ENCODE assay signal across 10 mouse cellular contexts in the genomic region with DNA sequence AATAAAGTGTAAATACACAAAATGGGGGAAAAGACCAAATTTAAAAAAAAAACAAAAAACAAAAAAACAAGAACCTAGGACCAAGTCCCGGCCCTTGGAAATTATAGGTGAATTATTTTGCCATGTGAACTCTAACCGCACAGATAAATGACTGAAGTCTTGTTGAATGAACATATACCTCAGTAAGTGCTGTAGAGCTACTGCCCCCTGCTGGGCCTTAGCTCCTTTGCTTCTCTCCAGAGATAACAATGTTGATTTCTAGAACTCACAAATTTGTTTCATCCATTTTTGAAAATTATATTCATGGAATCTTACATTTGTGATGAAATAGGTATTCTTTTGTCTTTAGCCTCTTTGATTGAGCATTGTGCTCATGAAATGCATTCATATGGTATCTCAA. TPM values are rescaled to one million over a fixed set of nuclear protein-coding genes. Genes with fewer than 3 reads are reported as not detected.
DNase-seq lines count a peak whose midpoint lies in the region; ATAC-seq and TF ChIP-seq lines count a peak whose summit lies in the region.
"Had no signal": no experiment of that assay in that cellular context is flagged by ENCODE, and none has a peak within 500 bp of the region (broad histone marks: within the 10 kb centered on the region; RNA-seq: fewer than 3 reads in every experiment).

No protein-coding gene starts in this region.

- in situ Hi-C loops in CH12.LX (cut with MboI; ENCODE audit: low pct_ligation_motif_present, low pct_unique_long_range_greater_than_20kb, low sequenced_read_pairs) = no loop called here

- H3K4me3 ChIP-seq in kidney, postnatal 0 days (replicated peaks; ENCODE audit: low read depth, low read length) = no peak overlapping the region
- no peak overlapping the region for H3K4me3 ChIP-seq in CH12.LX (replicated peaks in 1 of 3; ENCODE audit: low read depth in 2 of 3, low read length in 2 of 3, poor library complexity in 1 of 3)
- H3K4me3 ChIP-seq in forebrain, embryonic 10.5 days = no peak overlapping the region
- H3K4me3 ChIP-seq: erythroblast, embryonic 14.5 days had no signal

- H3K4me1 ChIP-seq in kidney, postnatal 0 days (replicated peaks; ENCODE audit: insufficient read depth, low read length) = no peaks in the 10 kb centered on the region
- no peaks in the 10 kb centered on the region for H3K4me1 ChIP-seq in CH12.LX (ENCODE audit: control insufficient read depth in 1 of 2, insufficient read depth in 2 of 2)
- no peaks in the 10 kb centered on the region for H3K4me1 ChIP-seq in forebrain, embryonic 10.5 days

- TF ChIP-seq CTCF in kidney, postnatal 0 days (IDR thresholded peaks at IDR 0.05; ENCODE audit: low read depth) = peak; percentile 64
- TF ChIP-seq CTCF in CH12.LX (conservative IDR thresholded peaks at IDR 0.05 in 1 of 2, IDR thresholded peaks at IDR 0.05 in 1 of 2; ENCODE audit: low read depth in 2 of 2, low read length in 2 of 2) = peak in 1 of 2 experiments; percentile 70; a peak in 2 of 4 replicates

- no peak overlapping the region for H3K9ac ChIP-seq in kidney, postnatal 0 days (ENCODE audit: low read depth, low read length)
- no peak overlapping the region for H3K9ac ChIP-seq in CH12.LX (ENCODE audit: insufficient read depth, low read depth)

- peak; percentile 41 for DNase-seq in adrenal gland, postnatal 14 days
- DNase-seq in adrenal gland, postnatal 4 days (ENCODE audit: low spot score in 2 of 2) = no peak
- DNase-seq in kidney, postnatal 0 days (ENCODE audit: low spot score) = peak; percentile 16
- no peak for DNase-seq in kidney, adult 11 months
- peak; percentile 44 for DNase-seq in CH12.LX (ENCODE audit: extremely low read depth)
- DNase-seq in frontal cortex, postnatal 36 days (ENCODE audit: low spot score in 2 of 2) = peak; percentile 8 to 37
- DNase-seq in thymus, postnatal 25 days = peak; percentile 4
- no peak for DNase-seq in forebrain, embryonic 10.5 days (ENCODE audit: extremely low spot score, low spot score)

- TF ChIP-seq EP300 in CH12.LX (IDR thresholded peaks at IDR 0.05; ENCODE audit: low read length) = no peak

- H3K27ac ChIP-seq in kidney, postnatal 0 days = no peak overlapping the region
- H3K27ac ChIP-seq in CH12.LX (ENCODE audit: insufficient read depth, low read depth) = no peak overlapping the region
- no peak overlapping the region for H3K27ac ChIP-seq in forebrain, embryonic 10.5 days

- WGBS in kidney, postnatal 0 days = 78% methylated on average over 2 of the region's 2 CpGs
- WGBS in forebrain, embryonic 10.5 days = 90% methylated on average over 2 of the region's 2 CpGs

- no peaks in the 10 kb centered on the region for H3K27me3 ChIP-seq in kidney, postnatal 0 days (ENCODE audit: insufficient read depth, low read length)
- H3K27me3 ChIP-seq in CH12.LX (replicated peaks) = no peaks in the 10 kb centered on the region
- H3K27me3 ChIP-seq in forebrain, embryonic 10.5 days (ENCODE audit: poor library complexity, severe bottlenecking) = peaks cover 18% of the 10 kb centered on the region

- no peak overlapping the region for H3K4me2 ChIP-seq in kidney, postnatal 0 days (ENCODE audit: low read length)
- no peak overlapping the region for H3K4me2 ChIP-seq in CH12.LX (ENCODE audit: insufficient read depth, low read depth, poor library complexity, severe bottlenecking)

- H3K79me2 ChIP-seq in CH12.LX (replicated peaks; ENCODE audit: control insufficient read depth, extremely low read depth, insufficient read depth, poor library complexity, severe bottlenecking) = no peaks in the 10 kb centered on the region

- dilution Hi-C loops in CH12.LX (cut with MboI; ENCODE audit: extremely low pct_ligation_motif_present, extremely low pct_unique_long_range_greater_than_20kb, low sequenced_read_pairs) = no loop called here

- no peaks in the 10 kb centered on the region for H3K36me3 ChIP-seq in kidney, postnatal 0 days (ENCODE audit: insufficient read depth, low read length)
- H3K36me3 ChIP-seq in CH12.LX (replicated peaks in 1 of 2; ENCODE audit: control insufficient read depth in 1 of 2, insufficient read depth in 1 of 2, low read length in 1 of 2) = no peaks in the 10 kb centered on the region
- H3K36me3 ChIP-seq in forebrain, embryonic 10.5 days (replicated peaks) = no peaks in the 10 kb centered on the region

- no peaks in the 10 kb centered on the region for H3K9me3 ChIP-seq in kidney, postnatal 0 days (replicated peaks; ENCODE audit: low read length)
- H3K9me3 ChIP-seq in CH12.LX (replicated peaks; ENCODE audit: low read length) = no peaks in the 10 kb centered on the region
- H3K9me3 ChIP-seq in forebrain, embryonic 10.5 days = no peaks in the 10 kb centered on the region

- no peak for TF ChIP-seq POLR2A in CH12.LX (IDR thresholded peaks at IDR 0.05; ENCODE audit: low read depth, low read length)

- peak; percentile 64 for TF ChIP-seq RAD21 in CH12.LX (IDR thresholded peaks at IDR 0.05; ENCODE audit: low read depth, low read length)

- no peak for ATAC-seq in kidney, postnatal 0 days (replicated peaks; ENCODE audit: low FRiP score, low read depth)

TF ChIP-seq in CH12.LX, 34 proteins besides CTCF, POLR2A, EP300 and RAD21:
- TF ChIP-seq SMC3 (IDR thresholded peaks at IDR 0.05; ENCODE audit: low read depth, low read length) = peak; percentile 58
- TF ChIP-seq SIN3A (IDR thresholded peaks at IDR 0.05; ENCODE audit: low read length) = no peak

RNA-seq across cellular contexts. Expression of a gene that starts 19.6 kb away (rescaled TPM):
- not detected in 2 replicates for total RNA-seq in adrenal gland, postnatal 14 days (2021)
- total RNA-seq in adrenal gland, postnatal 4 days (2021) = under 1 TPM in 1 of 2 experiments, not detected in 1; 0.40 TPM
- polyA plus RNA-seq in kidney, postnatal 0 days (2015; fragmentation: Nextera tagmentation; extraction: Ambion mirVana) = not detected in 2 replicates
- total RNA-seq in CH12.LX (2012; rRNA removed) (not detected in 2 replicates), CH12.LX (2014; rRNA removed) (not detected in 2 replicates)
- not detected in 2 replicates for polyA plus RNA-seq in CH12.LX (2012; ENCODE audit: insufficient read length, low read depth)
- 0.24 TPM in 1 of 2 replicates, not detected in the other for polyA plus RNA-seq in forebrain, embryonic 10.5 days (2016; fragmentation: Nextera tagmentation; extraction: Ambion mirVana)
- polyA plus RNA-seq: C2C12; erythroblast, embryonic 14.5 days had no signal

RNA-seq across cellular contexts. Expression of a gene that starts 38.1 kb away (rescaled TPM):
- total RNA-seq in adrenal gland, postnatal 14 days (2021) = 0.23 and 1.9 TPM in 2 replicates
- total RNA-seq in adrenal gland, postnatal 4 days (2021) = 10 to 100 TPM in 1 of 2 experiments, 1 to 10 TPM in 1; 2.6 to 16.2 TPM
- 91.4 and 107 TPM in 2 replicates for polyA plus RNA-seq in kidney, postnatal 0 days (2015; fragmentation: Nextera tagmentation; extraction: Ambion mirVana)
- not detected in 2 replicates for total RNA-seq in CH12.LX (2012; rRNA removed)
- not detected in 2 replicates for total RNA-seq in CH12.LX (2014; rRNA removed)
- 0.07 TPM in 1 of 2 replicates, not detected in the other for polyA plus RNA-seq in CH12.LX (2012; ENCODE audit: insufficient read length, low read depth)
- 0.25 TPM in 1 of 2 replicates, not detected in the other for polyA plus RNA-seq in forebrain, embryonic 10.5 days (2016; fragmentation: Nextera tagmentation; extraction: Ambion mirVana)
- polyA plus RNA-seq: C2C12; erythroblast, embryonic 14.5 days had no signal

RNA-seq across cellular contexts. Expression of a gene that starts 48.3 kb away (rescaled TPM):
- not detected in 2 replicates for total RNA-seq in adrenal gland, postnatal 14 days (2021)
- total RNA-seq in adrenal gland, postnatal 4 days (2021) = not detected
- 0.14 and 0.26 TPM in 2 replicates for polyA plus RNA-seq in kidney, postnatal 0 days (2015; fragmentation: Nextera tagmentation; extraction: Ambion mirVana)
- total RNA-seq in CH12.LX (2012; rRNA removed) (not detected in 2 replicates), CH12.LX (2014; rRNA removed) (0.82 and 0.87 TPM in 2 replicates)
- polyA plus RNA-seq in CH12.LX (2012; ENCODE audit: insufficient read length, low read depth) = 0.70 and 3.4 TPM in 2 replicates
- polyA plus RNA-seq in forebrain, embryonic 10.5 days (2016; fragmentation: Nextera tagmentation; extraction: Ambion mirVana) = 0.25 and 0.32 TPM in 2 replicates
- polyA plus RNA-seq: erythroblast, embryonic 14.5 days had no signal

Comparison
In these comparisons a context has a peak if more than half of its experiments do, and no peak if none do; other contexts are left out.
1. DNase-seq: peak in adrenal gland, postnatal 14 days (single experiment), kidney, postnatal 0 days (single experiment), CH12.LX (single experiment), frontal cortex, postnatal 36 days (2 of 2) and thymus, postnatal 25 days (single experiment); none in adrenal gland, postnatal 4 days (0 of 2), kidney, adult 11 months (single experiment) and forebrain, embryonic 10.5 days (single experiment).